Mouse (Mus musculus) ovary, postnatal 14 days (tissue): Measurements from ENCODE around the gene Csdc2.
A peak's percentile ranks its signal among the peaks of the same experiment; 100 is the strongest.
"Not testable (repeated sequence)": the region's sequence is repeated elsewhere in the genome, so short reads cannot be mapped to it uniquely, and the experiment has no call there.

Experiments
- DNase-seq: peaks from one replicate; pipeline ENCODE4 v3.0.0; 2022; ENCODE audit warnings: low spot score

The Csdc2 gene

GRCm38 (mm10) chr15:81955414-81955813 is 18.9 kb downstream of the Csdc2 start:
- no peak for DNase-seq

DNA sequence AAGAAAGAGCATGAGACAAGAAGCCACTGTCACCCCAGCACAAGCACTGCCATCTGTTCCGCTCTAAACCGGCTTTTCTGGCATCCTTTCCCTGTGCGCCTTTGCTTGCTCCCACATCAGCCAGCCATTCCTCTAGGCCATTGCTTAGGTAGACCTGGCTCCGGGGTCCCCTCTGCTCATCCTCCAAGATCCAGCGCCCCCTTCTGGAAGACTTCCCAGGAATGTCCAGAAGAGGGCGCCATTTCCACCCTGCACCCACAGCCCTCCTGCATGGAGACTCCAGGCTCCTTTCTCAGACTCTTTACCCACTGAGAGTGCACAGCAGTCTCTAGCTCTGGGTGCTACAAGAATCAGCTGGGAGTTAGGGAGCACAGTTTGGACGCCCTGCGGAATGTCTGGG is 19.9 kb downstream of the Csdc2 start:
- peak; percentile 47 for DNase-seq

- no peak for DNase-seq
These were observed 21.0 kb downstream of the Csdc2 start for GRCm38 (mm10) chr15:81957598-81957997.

- no peak for DNase-seq
These were observed 22.3 kb downstream of the Csdc2 start for GRCm38 (mm10) chr15:81958906-81959305.

DNA sequence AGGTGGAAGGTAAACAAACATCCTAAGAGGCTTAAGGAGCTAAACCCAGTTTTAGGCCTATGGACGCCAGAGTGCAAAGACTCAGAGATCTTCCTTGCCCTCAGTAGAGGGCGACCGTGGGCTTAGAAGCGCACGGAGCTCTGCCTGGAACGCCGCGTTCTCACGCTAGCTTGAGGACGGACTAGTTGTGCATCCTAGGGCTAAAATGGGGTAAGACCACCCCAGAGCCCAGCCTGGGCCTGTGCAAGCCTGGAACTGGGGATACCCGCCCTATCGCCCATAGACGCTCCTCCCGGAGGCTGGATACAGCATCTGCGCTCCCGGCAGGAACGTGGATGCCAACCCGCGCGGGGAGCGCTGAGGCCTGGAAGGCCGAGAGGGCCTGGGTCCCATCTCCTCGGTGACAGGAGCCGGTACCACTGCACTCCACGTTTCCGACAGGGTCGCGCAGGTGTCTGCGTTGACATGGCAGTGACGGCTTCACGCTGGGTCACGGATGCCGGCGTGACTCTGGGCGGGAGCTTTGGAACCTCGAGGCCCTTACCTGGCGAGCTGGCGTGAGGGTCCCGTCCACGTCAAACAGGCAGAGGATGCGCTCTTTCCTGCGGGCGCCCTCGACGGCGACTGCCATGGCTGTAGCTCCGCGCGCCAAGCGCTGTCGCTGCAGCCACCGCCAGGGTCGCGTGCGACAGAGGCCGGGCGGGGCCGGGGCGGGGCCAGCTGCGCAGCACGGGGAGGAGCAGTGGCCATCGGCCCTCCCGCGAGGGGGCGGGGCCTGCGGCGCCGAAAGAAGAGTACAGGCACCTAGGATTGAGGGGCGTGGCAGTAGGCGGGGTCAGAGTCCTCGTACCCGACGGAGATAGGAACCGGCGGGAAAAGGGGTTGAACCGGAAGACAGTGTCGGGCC is 23.9 kb downstream of the Csdc2 start, which contains the start of gene Pmm1:
Gene Pmm1, minus strand, starts transcription at position 760 of the 907 bp plus-strand sequence.
- peak; percentile 95 for DNase-seq

GRCm38 (mm10) chr15:81961078-81961451 is 24.5 kb downstream of the Csdc2 start:
- no peak for DNase-seq

- no peak for DNase-seq
These were observed 27.7 kb downstream of the Csdc2 start for GRCm38 (mm10) chr15:81964262-81964661.

DNA sequence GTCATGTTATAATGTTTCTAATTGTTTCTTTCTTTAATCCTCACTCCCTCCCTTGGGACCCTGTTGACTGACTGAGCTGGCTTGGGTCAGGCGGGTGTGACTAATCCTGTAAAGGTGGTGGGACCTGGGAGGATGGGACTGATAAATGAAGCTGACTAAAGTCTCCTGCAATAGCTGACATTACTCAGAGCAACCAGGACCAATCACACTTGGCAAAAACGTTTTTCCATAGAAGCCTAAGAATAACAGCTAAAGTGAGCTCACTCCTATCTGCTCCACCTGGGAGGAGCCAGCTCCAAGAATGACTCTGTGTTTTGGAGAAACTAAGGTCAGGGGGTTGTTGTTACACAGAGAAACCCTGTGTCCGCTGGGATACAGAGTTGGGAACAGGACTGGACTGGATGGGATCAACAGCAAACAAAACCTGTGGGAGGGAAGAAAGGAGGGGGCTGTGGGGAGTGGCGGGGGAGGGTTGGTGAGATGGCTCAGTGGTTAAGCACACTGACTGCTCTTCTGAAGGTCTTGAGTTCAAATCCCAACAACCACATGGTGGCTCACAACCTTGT is 28.5 kb downstream of the Csdc2 start:
- no peak for DNase-seq

- DNase-seq, result no peak
These were observed 29.7 kb downstream of the Csdc2 start for GRCm38 (mm10) chr15:81966062-81966829.

- no peak for DNase-seq
These were observed 31.3 kb downstream of the Csdc2 start for GRCm38 (mm10) chr15:81967821-81968220.

- DNase-seq, result no peak
These were observed 31.9 kb downstream of the Csdc2 start for GRCm38 (mm10) chr15:81968447-81968846.

DNA sequence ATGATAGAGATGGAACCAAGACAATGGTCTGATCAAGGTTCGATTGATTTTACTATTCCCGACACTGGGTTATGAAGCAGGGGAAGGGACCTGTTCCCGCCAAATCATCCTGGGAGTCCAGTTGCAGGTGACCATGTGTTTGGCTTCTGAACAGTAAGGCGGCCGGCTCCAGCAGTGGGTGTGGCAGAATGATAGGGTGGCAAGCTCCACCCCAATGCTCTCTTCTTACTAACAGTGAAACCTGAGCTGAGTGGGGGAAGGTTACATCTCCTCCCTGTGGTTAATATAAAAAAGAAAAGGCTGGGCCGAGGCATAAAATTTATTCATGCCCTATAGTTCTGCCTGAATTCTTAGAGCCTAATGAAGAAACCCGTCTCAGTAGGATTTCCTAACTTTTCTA is 32.6 kb downstream of the Csdc2 start:
- no peak for DNase-seq

GRCm38 (mm10) chr15:81969635-81970034 is 33.1 kb downstream of the Csdc2 start:
- DNase-seq, result not testable (repeated sequence)

- DNase-seq, result not testable (repeated sequence)
These were observed 33.9 kb downstream of the Csdc2 start for GRCm38 (mm10) chr15:81970498-81970897.

DNA sequence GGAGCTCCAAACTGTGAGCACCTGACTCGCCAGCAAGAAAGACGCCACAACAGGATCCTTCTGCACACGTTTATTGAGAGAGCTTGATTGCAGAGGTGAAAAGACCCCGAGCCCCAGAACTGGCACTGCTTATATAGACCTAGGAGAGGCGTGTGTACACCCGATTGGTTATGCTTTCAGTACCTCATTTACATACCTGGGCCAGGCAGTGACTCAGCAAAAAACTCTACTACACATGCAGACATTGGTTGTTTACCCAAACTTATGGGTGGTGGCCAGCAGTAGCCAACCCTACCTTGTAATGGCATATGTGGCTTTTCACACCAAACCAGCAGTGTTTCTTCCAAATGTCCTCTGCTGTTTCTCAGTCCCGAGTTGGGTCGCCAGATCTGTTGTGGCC is 38.6 kb downstream of the Csdc2 start:
- DNase-seq, result not testable (repeated sequence)

GRCm38 (mm10) chr15:81980321-81980720 is 43.8 kb downstream of the Csdc2 start, which contains the start of gene 1700029P11Rik:
Gene 1700029P11Rik, plus strand, starts transcription at chr15:81980540.
- no peak for DNase-seq

- DNase-seq, result no peak
These were observed 45.6 kb downstream of the Csdc2 start for GRCm38 (mm10) chr15:81982173-81982572.

GRCm38 (mm10) chr15:81985267-81986161 is 49.0 kb downstream of the Csdc2 start:
- DNase-seq, result no peak

DNA sequence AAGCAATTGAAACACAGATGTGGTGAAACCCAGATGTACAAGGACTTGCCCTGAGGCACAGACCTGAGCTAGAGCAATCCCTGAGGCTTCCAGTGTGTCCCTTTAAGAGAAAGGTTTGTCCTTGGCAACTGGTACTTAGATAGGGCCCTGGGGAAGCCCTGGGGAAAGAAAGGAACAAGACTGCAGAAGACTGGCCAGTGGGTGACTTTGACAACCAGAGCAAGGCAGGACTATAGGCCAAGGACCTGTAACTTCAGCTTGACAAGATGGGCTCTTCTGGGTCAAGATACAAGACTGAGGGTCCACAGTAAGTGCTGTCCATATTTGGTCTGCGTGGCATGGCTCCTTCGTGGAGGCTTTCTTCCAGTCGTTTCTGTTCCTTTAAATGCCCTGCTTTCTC is 51.1 kb downstream of the Csdc2 start, which contains the start of gene Xrcc6:
Gene Xrcc6, plus strand, starts transcription at position 190 of the 400 bp plus-strand sequence.
- no peak for DNase-seq

DNA sequence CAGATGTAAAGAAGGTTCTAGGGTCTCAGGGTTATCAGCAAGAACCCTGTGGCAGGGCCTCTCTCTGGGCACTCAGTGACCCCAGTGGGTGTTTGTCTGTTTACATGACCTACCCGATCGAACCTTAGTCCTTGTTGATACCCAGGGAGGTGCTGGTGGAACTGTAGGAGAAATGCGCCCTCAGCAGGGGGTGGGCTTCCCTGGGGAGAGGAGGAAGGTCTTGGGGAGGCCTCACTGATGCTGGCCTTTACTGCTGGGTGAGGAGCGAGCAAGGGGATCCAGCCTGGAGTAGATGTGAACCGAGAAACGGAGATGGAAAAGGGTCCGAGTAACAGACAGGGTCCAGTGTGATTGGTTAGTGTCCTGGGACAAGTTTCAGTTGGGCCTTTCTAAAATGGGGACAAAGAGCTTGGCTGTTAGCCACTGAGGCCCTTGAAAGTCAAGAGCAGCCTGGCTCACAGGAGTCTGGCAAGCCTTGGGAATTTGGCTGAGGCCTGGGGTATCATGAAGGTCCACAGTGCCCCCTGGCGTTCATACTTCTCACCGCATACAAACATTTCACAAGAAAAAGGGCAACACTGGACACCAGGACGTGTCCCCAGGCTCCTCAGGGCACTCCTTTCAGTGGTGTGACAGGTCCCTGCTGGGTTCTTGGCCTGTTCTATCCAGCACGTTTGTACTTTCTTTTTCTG is 53.0 kb downstream of the Csdc2 start:
- peak; percentile 91 for DNase-seq

DNA sequence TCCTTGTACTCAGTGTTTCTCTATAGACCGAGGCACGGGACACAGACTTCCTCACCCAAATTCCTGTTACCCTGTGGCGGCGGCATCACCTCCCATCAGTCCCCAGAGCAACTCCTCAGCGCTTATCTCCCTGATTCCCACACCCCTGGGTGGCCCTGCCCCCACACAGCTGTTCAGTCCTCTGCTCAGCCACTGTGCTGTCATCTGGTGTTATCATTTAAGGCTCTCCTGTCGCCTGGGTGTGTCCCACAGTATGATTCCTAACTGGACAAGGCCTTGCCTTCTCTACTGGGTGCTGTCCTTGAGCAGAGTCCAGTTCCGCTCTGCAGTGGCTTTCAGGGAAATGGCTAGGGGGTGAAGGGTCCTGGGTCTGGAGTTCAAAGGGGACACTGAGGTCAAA is 54.0 kb downstream of the Csdc2 start:
- no peak for DNase-seq
